11 mouse cellular contexts compared by ENCODE assay signal in genomic region chr1:182108397-182109099, GRCm38 (mm10). TPM values are rescaled to one million over a fixed set of nuclear protein-coding genes. Genes with fewer than 3 reads are reported as not detected.
DNase-seq lines count a peak whose midpoint lies in the region; ATAC-seq lines count a peak whose summit lies in the region.
"Had no signal": no experiment of that assay in that cellular context is flagged by ENCODE, and none has a peak within 500 bp of the region (broad histone marks: within the 10 kb centered on the region; RNA-seq: fewer than 3 reads in every experiment).

No protein-coding gene starts in this region.

- no peak overlapping the region for H3K9ac ChIP-seq in heart, embryonic 13.5 days

- DNase-seq in 416B (ENCODE audit: low read depth) (peak; percentile 59), MEL-GATA-1-ER (ENCODE audit: extremely low read depth, low read depth) (peak; percentile 28)
- peak; percentile 59 to 72 for DNase-seq in lung, postnatal 4 days
- DNase-seq in layer of hippocampus, postnatal 25 days (ENCODE audit: extremely low spot score in 1 of 2, low spot score in 1 of 2): no peak
- no peak for DNase-seq in kidney, adult 8-10 months
- DNase-seq: embryo, embryonic 11 days; right cerebral cortex, postnatal 4 days had no signal

- ATAC-seq in heart, embryonic 13.5 days (ENCODE audit: extremely low read depth, insufficient number of reproducible peaks, low FRiP score, low TSS enrichment): no peak
- no peak for ATAC-seq in erythroid progenitor cell, adult 5-6 weeks (replicated peaks; ENCODE audit: low FRiP score, poor library complexity, severe bottlenecking)

- WGBS in heart, embryonic 13.5 days: 68% methylated on average over 13 of the region's 13 CpGs

- no peaks in the 10 kb centered on the region for H3K9me3 ChIP-seq in heart, embryonic 13.5 days

- no peaks in the 10 kb centered on the region for H3K36me3 ChIP-seq in heart, embryonic 13.5 days

- no peak overlapping the region for H3K4me3 ChIP-seq in heart, embryonic 13.5 days

- peak overlapping the region; percentile 65 for H3K27ac ChIP-seq in heart, embryonic 13.5 days (replicated peaks)

- H3K4me1 ChIP-seq in heart, embryonic 13.5 days: peaks cover 72% of the 10 kb centered on the region

- no peaks in the 10 kb centered on the region; the same call in 1 of the 2 replicates for H3K27me3 ChIP-seq in heart, embryonic 13.5 days (replicated peaks)

- H3K4me2 ChIP-seq in heart, embryonic 13.5 days: no peak overlapping the region

RNA-seq across cellular contexts. Expression of gene Srp9, which starts 16.0 kb away (rescaled TPM):
- 95.5 and 111 TPM in 2 replicates for polyA plus RNA-seq in heart, embryonic 13.5 days (2015; fragmentation: Nextera tagmentation; extraction: Ambion mirVana)
- total RNA-seq in layer of hippocampus, postnatal 25 days (2021): 10 to 100 TPM; 61.7 to 71.3 TPM
- total RNA-seq in erythroid progenitor cell, adult 5-6 weeks (2015; ENCODE audit: low replicate concordance): 54.5 and 62.7 TPM in 2 replicates
- total RNA-seq in erythroid progenitor cell, adult 5-6 weeks (2017; ENCODE audit: low replicate concordance): 24.2 and 58.1 TPM in 2 replicates

RNA-seq across cellular contexts. Expression of gene Vmn1r1, which starts 55.7 kb away (rescaled TPM):
- polyA plus RNA-seq in heart, embryonic 13.5 days (2015; fragmentation: Nextera tagmentation; extraction: Ambion mirVana): not detected in 2 replicates
- not detected for total RNA-seq in layer of hippocampus, postnatal 25 days (2021)
- total RNA-seq in erythroid progenitor cell, adult 5-6 weeks (2015; ENCODE audit: low replicate concordance): not detected in 2 replicates
- total RNA-seq in erythroid progenitor cell, adult 5-6 weeks (2017; ENCODE audit: low replicate concordance): not detected in 2 replicates
- total RNA-seq: heart, postnatal 10 days; midbrain, postnatal 0 days had no signal
- polyA plus RNA-seq: midbrain, postnatal 0 days had no signal

Comparison
In these comparisons a context has a peak if more than half of its experiments do, and no peak if none do; other contexts are left out.
1. DNase-seq: peak in 416B (single experiment), MEL-GATA-1-ER (single experiment) and lung, postnatal 4 days (2 of 2); none in layer of hippocampus, postnatal 25 days (0 of 2) and kidney, adult 8-10 months (0 of 2).